Mouse (Mus musculus) brain, embryonic 14.5 days (tissue): ENCODE measurements around the gene Jag2.

Experiments
- CTCF ChIP-seq: fragments of 200-500 bp; IDR thresholded peaks from 2 replicates; pipeline ENCODE4 v1.5.1; 2012; ENCODE audit warnings: inconsistent platforms, mild to moderate bottlenecking, moderate library complexity, borderline replicate concordance; ENCODE audit not compliant: insufficient read depth, insufficient read length; ENCODE audit errors: extremely low read depth
- POLR2A ChIP-seq: fragments of 200-500 bp; IDR thresholded peaks from 2 replicates; pipeline ENCODE4 v1.6.1; 2012; ENCODE audit warnings: mild to moderate bottlenecking, inconsistent platforms, borderline replicate concordance; ENCODE audit not compliant: poor library complexity, insufficient read depth, insufficient read length, severe bottlenecking; ENCODE audit errors: extremely low read depth

- TF ChIP-seq CTCF (no peak), POLR2A (no peak)
Measured at GRCm38 (mm10) chr12:112974736-112975135, 45.2 kb upstream of the Jag2 start.
